Mouse (Mus musculus) forebrain, embryonic 14.5 days (tissue): ENCODE measurements around the gene Lcn6. TPM values are rescaled to one million over a fixed set of nuclear protein-coding genes. Genes with fewer than 3 reads are reported as not detected.
"Not testable (repeated sequence)": the region's sequence is repeated elsewhere in the genome, so short reads cannot be mapped to it uniquely, and the experiment has no call there.

Source experiments
- ATAC-seq: fragments of 200-750 bp; cut with Nextera tagmentation; 2 replicates; pipeline ENCODE4 v1.8.0; 2017; ENCODE audit warnings: mild to moderate bottlenecking, moderate library complexity
- DNase-seq: peaks from one replicate; pipeline ENCODE4 v3.0.0-alpha.2; 2015; ENCODE audit warnings: low spot score
- H3K27ac ChIP-seq: fragments of 300-500 bp; sonication (generic); 2 replicates; pipeline ENCODE4 v1.5.1; 2014; ENCODE audit warnings: low read depth, mild to moderate bottlenecking, control low read depth, low read length, moderate library complexity
- H3K27me3 ChIP-seq: fragments of 300-500 bp; sonication (generic); replicated peaks from 2 replicates; pipeline ENCODE4 v1.6.1; 2014; ENCODE audit warnings: low read length, control low read depth, mixed read lengths; ENCODE audit not compliant: control insufficient read depth, insufficient read depth
- H3K36me3 ChIP-seq: fragments of 300-500 bp; sonication (generic); 2 replicates; pipeline ENCODE4 v1.6.1; 2014; ENCODE audit warnings: low read length, control low read depth; ENCODE audit not compliant: control insufficient read depth, insufficient read depth
- H3K4me1 ChIP-seq: fragments of 300-500 bp; sonication (generic); 2 replicates; pipeline ENCODE4 v1.6.1; 2014; ENCODE audit warnings: antibody characterized with exemption, low read length, control low read depth; ENCODE audit not compliant: control insufficient read depth, insufficient read depth
- H3K4me2 ChIP-seq: fragments of 300-500 bp; sonication (generic); 2 replicates; pipeline ENCODE4 v1.6.1; 2014; ENCODE audit warnings: mild to moderate bottlenecking, control low read depth, low read length
- H3K4me3 ChIP-seq: fragments of 300-500 bp; sonication (generic); 2 replicates; pipeline ENCODE4 v1.5.1; 2014; ENCODE audit warnings: low read depth, low read length, control low read depth
- H3K9ac ChIP-seq: fragments of 300-500 bp; sonication (generic); 2 replicates; pipeline ENCODE4 v1.6.1; 2014; ENCODE audit warnings: mild to moderate bottlenecking, low read length, control low read depth, moderate library complexity
- H3K9me3 ChIP-seq: fragments of 300-500 bp; sonication (generic); replicated peaks from 2 replicates; pipeline ENCODE4 v1.6.1; 2016; ENCODE audit warnings: low read length, control low read depth, mixed read lengths; ENCODE audit not compliant: control insufficient read depth
- WGBS: fragments of 180-500 bp; shearing (Covaris S2); extraction: QIAGEN DNeasy Blood & Tissue Kit; methylation state at CpG from one replicate; pipeline ENCODE4 v1.1.7; 2014; 5-methylcytosine and 5-hydroxymethylcytosine counted together
- polyA plus RNA-seq: library from polyadenylated mRNA; unstranded; fragments of >200 nt; fragmentation: Nextera tagmentation; extraction: Ambion mirVana; gene quantifications from 2 replicates; pipeline ENCODE4 v1.2.1, GENCODE M21; 2014

Gene Lcn6
- polyA plus RNA-seq, 1 experiment from 2014 or later = not detected

- H3K9ac ChIP-seq, H3K27me3 ChIP-seq, H3K27ac ChIP-seq, H3K4me3 ChIP-seq, H3K4me2 ChIP-seq, ATAC-seq, H3K36me3 ChIP-seq, H3K4me1 ChIP-seq, DNase-seq, H3K9me3 ChIP-seq: not testable (repeated sequence)
- WGBS = 96% methylated on average over 1 of the region's 1 CpGs
Measured at GRCm38 (mm10) chr2:25709056-25709455, 32.5 kb downstream of the Lcn6 start.

DNA sequence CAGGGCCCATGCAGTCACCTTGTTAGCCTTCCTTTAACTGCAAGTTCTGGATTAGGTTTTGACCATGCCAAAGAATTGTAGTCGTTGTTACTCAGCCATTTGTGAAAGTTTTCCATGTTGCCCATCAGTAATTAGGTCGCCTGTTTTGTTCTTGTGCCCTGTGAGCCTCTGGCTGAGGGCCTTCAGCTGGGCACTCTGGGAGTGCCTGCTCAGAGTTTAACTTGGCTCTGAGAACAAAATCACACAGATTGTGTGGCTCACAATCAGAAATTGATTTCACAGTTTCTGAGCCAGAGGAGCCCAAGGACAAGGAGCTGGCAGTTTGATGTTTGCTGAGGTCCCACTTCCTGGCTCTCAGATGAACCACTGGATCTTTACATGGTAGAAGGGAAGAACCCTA, 33.2 kb downstream of the Lcn6 start:
- H3K9me3 ChIP-seq, H3K27me3 ChIP-seq, H3K4me2 ChIP-seq, ATAC-seq, H3K4me3 ChIP-seq, H3K9ac ChIP-seq, H3K36me3 ChIP-seq, DNase-seq, H3K27ac ChIP-seq, H3K4me1 ChIP-seq: not testable (repeated sequence)
- whole genome bisulfite sequencing = 68% methylated on average over 2 of the region's 2 CpGs

DNA sequence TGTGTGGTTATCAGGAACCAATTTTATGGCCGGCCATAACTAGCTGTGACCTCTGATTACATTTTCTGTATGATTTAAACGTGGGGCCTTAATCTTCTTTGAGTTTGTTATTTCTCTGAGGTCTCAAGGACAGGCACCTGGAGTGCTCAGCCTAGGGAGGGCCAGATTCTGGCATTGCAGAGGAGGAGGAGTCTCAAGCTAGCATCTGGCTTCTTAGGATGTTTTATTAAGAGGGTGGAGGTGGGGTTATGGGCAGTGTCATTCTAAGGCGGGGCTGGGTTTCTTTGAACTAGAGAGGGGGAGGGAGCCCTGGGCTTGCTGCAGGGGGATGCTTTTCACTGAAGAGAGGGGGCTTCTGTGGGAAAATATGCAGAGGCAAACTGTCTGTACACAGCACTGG, 35.1 kb downstream of the Lcn6 start:
- not testable (repeated sequence) for H3K27me3 ChIP-seq, DNase-seq, H3K4me1 ChIP-seq, H3K9ac ChIP-seq, H3K27ac ChIP-seq, H3K4me2 ChIP-seq, H3K9me3 ChIP-seq, ATAC-seq, H3K36me3 ChIP-seq, H3K4me3 ChIP-seq
- WGBS = 40% methylated on average over 3 of the region's 3 CpGs

DNA sequence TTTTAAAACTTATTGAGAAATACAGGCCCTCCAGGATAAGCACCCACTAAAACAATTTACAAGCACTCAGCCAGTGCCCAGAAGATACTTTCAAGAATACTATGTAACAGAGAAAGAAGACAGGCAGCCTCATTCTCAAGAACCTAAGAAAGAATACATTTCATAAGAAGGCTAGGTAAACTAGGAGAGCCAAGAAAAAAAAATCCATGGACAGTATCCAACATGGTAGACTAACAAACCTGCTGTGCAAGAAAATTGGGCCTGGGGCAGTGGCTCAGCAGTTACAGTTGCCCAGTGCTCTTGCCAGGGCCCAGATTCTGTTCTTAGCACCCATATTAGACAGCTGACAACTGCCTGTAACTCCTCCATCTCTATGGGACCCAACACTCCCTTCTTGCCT, 40.6 kb downstream of the Lcn6 start:
- Histone ChIP-seq H3K9me3 (no peaks in the 10 kb centered on the region), H3K4me1 (no peaks in the 10 kb centered on the region), H3K4me2 (no peak overlapping the region), H3K4me3 (no peak overlapping the region), H3K27me3 (no peaks in the 10 kb centered on the region), H3K27ac (no peak overlapping the region), H3K9ac (no peak overlapping the region), H3K36me3 (no peaks in the 10 kb centered on the region)
- DNase-seq (no peak), ATAC-seq (no peak)

Other genes with a start within 250 kb of the Lcn6 start
- 6.7 and 11.9 TPM in 2 replicates for gene Abca2, start 248.1 kb upstream of the Lcn6 start, polyA plus RNA-seq
- gene Clic3, start 219.9 kb upstream of the Lcn6 start, polyA plus RNA-seq = 1.1 and 2.2 TPM in 2 replicates
- 93.2 and 101 TPM in 2 replicates for gene Paxx, start 215.7 kb upstream of the Lcn6 start, polyA plus RNA-seq
- gene Ptgds, start 206.7 kb upstream of the Lcn6 start, polyA plus RNA-seq = 170 and 301 TPM in 2 replicates
- not detected in 2 replicates for gene Lcn12, start 182.9 kb upstream of the Lcn6 start, polyA plus RNA-seq
- gene Fbxw5, start 176.0 kb upstream of the Lcn6 start, polyA plus RNA-seq = 77.9 and 102 TPM in 2 replicates
- gene C8g, start 175.1 kb upstream of the Lcn6 start, polyA plus RNA-seq = 4.0 and 4.1 TPM in 2 replicates
- 26.7 and 29.4 TPM in 2 replicates for gene Traf2, start 129.8 kb upstream of the Lcn6 start, polyA plus RNA-seq
- gene Edf1, start 118.9 kb upstream of the Lcn6 start, polyA plus RNA-seq = 369 and 370 TPM in 2 replicates
- 0.84 and 2.2 TPM in 2 replicates for gene Mamdc4, start 101.9 kb upstream of the Lcn6 start, polyA plus RNA-seq
- 168 and 216 TPM in 2 replicates for gene Phpt1, start 101.6 kb upstream of the Lcn6 start, polyA plus RNA-seq
- 2.2 and 4.2 TPM in 2 replicates for gene Ajm1, start 95.0 kb upstream of the Lcn6 start, polyA plus RNA-seq
- gene Rabl6, start 68.3 kb upstream of the Lcn6 start, polyA plus RNA-seq = 47.9 and 55.0 TPM in 2 replicates
- 0.18 and 0.30 TPM in 2 replicates for gene Ccdc183, start 59.1 kb upstream of the Lcn6 start, polyA plus RNA-seq
- gene Tmem141, start 54.8 kb upstream of the Lcn6 start, polyA plus RNA-seq = 27.9 and 32.8 TPM in 2 replicates
- gene Fcna, start 48.8 kb upstream of the Lcn6 start, polyA plus RNA-seq = 2.0 and 3.7 TPM in 2 replicates
- not detected in 2 replicates for gene Lcn8, start 23.7 kb upstream of the Lcn6 start, polyA plus RNA-seq
- gene Lcn5, start 18.8 kb upstream of the Lcn6 start, polyA plus RNA-seq = not detected in 2 replicates
- not detected in 2 replicates for gene Lcn10, start 5.9 kb downstream of the Lcn6 start, polyA plus RNA-seq
- gene Obp2a, start 23.3 kb downstream of the Lcn6 start, polyA plus RNA-seq = not detected in 2 replicates
- gene Bmyc, start 30.0 kb downstream of the Lcn6 start, polyA plus RNA-seq = 86.4 and 108 TPM in 2 replicates
- gene Obp2b, start 60.2 kb downstream of the Lcn6 start, polyA plus RNA-seq = not detected in 2 replicates
- gene Lcn3, start 88.8 kb downstream of the Lcn6 start, polyA plus RNA-seq = not detected in 2 replicates
- not detected in 2 replicates for gene Lcn11, start 100.2 kb downstream of the Lcn6 start, polyA plus RNA-seq
- gene Gm13539, start 105.5 kb downstream of the Lcn6 start, polyA plus RNA-seq = not detected in 2 replicates
- not detected in 2 replicates for gene Glt6d1, start 139.1 kb downstream of the Lcn6 start, polyA plus RNA-seq
- gene Lcn9, start 146.4 kb downstream of the Lcn6 start, polyA plus RNA-seq = not detected in 2 replicates
- gene Sohlh1, start 170.5 kb downstream of the Lcn6 start, polyA plus RNA-seq = not detected in 2 replicates
- gene Kcnt1, start 186.9 kb downstream of the Lcn6 start, polyA plus RNA-seq = 3.3 and 5.3 TPM in 2 replicates